Mouse (Mus musculus): ENCODE measurements at regions not wholly inside any gene's neighbourhood (a gene's known extent, or its start where the extent isn't known, plus 50 kb on each side); places are given as distances from the start of the nearest gene placed in this dataset.

DNA sequence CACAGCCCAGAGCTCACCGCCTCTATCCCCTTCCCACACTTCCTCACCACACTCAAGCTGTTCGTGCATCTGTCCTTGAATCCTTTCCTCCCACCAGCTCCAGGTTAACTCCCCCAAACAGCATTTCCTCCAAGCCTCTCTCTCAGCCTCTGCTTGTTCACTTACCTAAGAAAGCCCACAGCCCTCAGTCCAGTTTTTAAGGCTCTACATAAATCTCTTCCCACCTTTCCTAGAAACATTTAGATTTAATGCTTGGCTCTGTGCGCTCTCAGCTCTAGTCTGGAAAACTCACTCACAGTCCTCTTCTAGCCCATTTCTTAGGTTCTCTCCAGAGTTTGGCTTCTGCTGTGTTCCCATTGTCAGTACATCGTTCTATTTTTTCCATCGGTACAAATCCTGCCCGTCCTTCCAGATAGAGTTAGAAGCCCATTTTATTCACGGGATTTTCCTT, 242.9 kb upstream of the Adgrl2 start:
- dilution Hi-C loops (cut with MboI; ENCODE audit: extremely low pct_ligation_motif_present, extremely low pct_unique_long_range_greater_than_20kb, low sequenced_read_pairs), result no loop called here

DNA sequence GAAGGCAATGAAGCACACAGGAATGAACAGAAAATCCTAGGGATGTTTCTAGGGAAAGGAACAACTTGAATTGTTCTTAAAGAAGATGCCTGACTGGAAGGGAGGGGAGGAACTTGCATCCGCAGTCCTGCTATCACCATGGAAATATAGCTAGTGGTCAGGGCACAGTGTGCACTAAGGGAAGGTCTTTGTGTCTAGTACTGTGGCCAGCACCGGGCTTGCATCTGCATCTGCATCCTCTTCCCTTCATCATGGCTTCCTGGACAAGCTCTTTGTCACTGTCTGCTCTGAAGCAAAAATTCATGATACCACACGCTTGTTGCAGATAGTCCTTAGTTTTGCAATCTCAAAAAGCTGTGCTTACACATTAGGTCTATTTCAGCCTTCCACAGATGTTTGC, 241.0 kb upstream of the Adgrl2 start:
- no peak overlapping the region for H3K4me3 ChIP-seq (replicated peaks in 1 of 3; ENCODE audit: low read depth in 2 of 3, low read length in 2 of 3, poor library complexity in 1 of 3)
- in situ Hi-C loops (cut with MboI; ENCODE audit: low pct_ligation_motif_present, low pct_unique_long_range_greater_than_20kb, low sequenced_read_pairs) (no loop called here), dilution Hi-C loops (cut with MboI; ENCODE audit: extremely low pct_ligation_motif_present, extremely low pct_unique_long_range_greater_than_20kb, low sequenced_read_pairs) (no loop called here)
- no peaks in the 10 kb centered on the region for H3K36me3 ChIP-seq (replicated peaks in 1 of 2; ENCODE audit: control insufficient read depth in 1 of 2, insufficient read depth in 1 of 2, low read length in 1 of 2)
- H3K4me2 ChIP-seq (ENCODE audit: insufficient read depth, low read depth, poor library complexity, severe bottlenecking), result no peak overlapping the region
- no peaks in the 10 kb centered on the region for H3K9me3 ChIP-seq (replicated peaks; ENCODE audit: low read length)
- no peak for TF ChIP-seq CHD2 (IDR thresholded peaks at IDR 0.05; ENCODE audit: low read length)
- no peak for TF ChIP-seq BHLHE40 (IDR thresholded peaks at IDR 0.05; ENCODE audit: low read depth, low read length)
- TF ChIP-seq TBP (conservative IDR thresholded peaks at IDR 0.05; ENCODE audit: low read depth, low read length), result no peak
- TF ChIP-seq RCOR1 (conservative IDR thresholded peaks at IDR 0.05; ENCODE audit: low read depth, low read length), result no peak
- TF ChIP-seq ZNF384 (IDR thresholded peaks at IDR 0.05; ENCODE audit: low read depth, low read length), result no peak
- no peak for TF ChIP-seq PAX5 (IDR thresholded peaks at IDR 0.05; ENCODE audit: low read length)
- no peak for TF ChIP-seq MXI1 (IDR thresholded peaks at IDR 0.05; ENCODE audit: low read depth, low read length)
- TF ChIP-seq NRF1 (IDR thresholded peaks at IDR 0.05; ENCODE audit: low read depth, low read length), result no peak
- TF ChIP-seq RAD21 (IDR thresholded peaks at IDR 0.05; ENCODE audit: low read depth, low read length), result no peak
- TF ChIP-seq MAFK (IDR thresholded peaks at IDR 0.05; ENCODE audit: insufficient replicate concordance, low read length), result no peak
- no peak for TF ChIP-seq JUND (conservative IDR thresholded peaks at IDR 0.05; ENCODE audit: low read depth, low read length)
- no peak for TF ChIP-seq KAT2A (IDR thresholded peaks at IDR 0.05; ENCODE audit: insufficient replicate concordance, low read length)
- TF ChIP-seq POLR2A (IDR thresholded peaks at IDR 0.05; ENCODE audit: low read depth, low read length), result no peak
- no peak for TF ChIP-seq JUN (IDR thresholded peaks at IDR 0.05; ENCODE audit: insufficient read depth, low read depth, low read length)
- no peak for TF ChIP-seq SIN3A (IDR thresholded peaks at IDR 0.05; ENCODE audit: low read length)
- no peak for TF ChIP-seq ZMIZ1 (IDR thresholded peaks at IDR 0.05; ENCODE audit: low read depth, low read length)
- TF ChIP-seq CHD1 (IDR thresholded peaks at IDR 0.05; ENCODE audit: low read depth, low read length), result no peak
- TF ChIP-seq USF2 (conservative IDR thresholded peaks at IDR 0.05; ENCODE audit: low read depth, low read length), result no peak
- no peak overlapping the region for H3K27ac ChIP-seq (ENCODE audit: insufficient read depth, low read depth)
- no peaks in the 10 kb centered on the region for H3K79me2 ChIP-seq (replicated peaks; ENCODE audit: control insufficient read depth, extremely low read depth, insufficient read depth, poor library complexity, severe bottlenecking)
- peaks cover 2 to 5% of the 10 kb centered on the region in 2 experiments; a peak in 1 of 4 replicates for H3K4me1 ChIP-seq (ENCODE audit: control insufficient read depth in 1 of 2, insufficient read depth in 2 of 2)
- H3K27me3 ChIP-seq (replicated peaks), result no peaks in the 10 kb centered on the region
- no peak for DNase-seq (ENCODE audit: extremely low read depth)
- no peak overlapping the region for H3K9ac ChIP-seq (ENCODE audit: insufficient read depth, low read depth)

More for the DNA sequence above, 242.9 kb upstream of the Adgrl2 start:
- H3K27ac ChIP-seq (ENCODE audit: insufficient read depth, low read depth), result no peak overlapping the region
- no peak overlapping the region for H3K9ac ChIP-seq (ENCODE audit: insufficient read depth, low read depth)
- peaks cover 2 to 11% of the 10 kb centered on the region in 2 experiments; a peak in 1 of 4 replicates for H3K4me1 ChIP-seq (ENCODE audit: control insufficient read depth in 1 of 2, insufficient read depth in 2 of 2)
- H3K27me3 ChIP-seq (replicated peaks), result no peaks in the 10 kb centered on the region
- no peak overlapping the region for H3K4me3 ChIP-seq (replicated peaks in 1 of 3; ENCODE audit: low read depth in 2 of 3, low read length in 2 of 3, poor library complexity in 1 of 3)
- in situ Hi-C loops (cut with MboI; ENCODE audit: low pct_ligation_motif_present, low pct_unique_long_range_greater_than_20kb, low sequenced_read_pairs), result no loop called here
- H3K79me2 ChIP-seq (replicated peaks; ENCODE audit: control insufficient read depth, extremely low read depth, insufficient read depth, poor library complexity, severe bottlenecking), result no peaks in the 10 kb centered on the region
- no peaks in the 10 kb centered on the region for H3K36me3 ChIP-seq (replicated peaks in 1 of 2; ENCODE audit: control insufficient read depth in 1 of 2, insufficient read depth in 1 of 2, low read length in 1 of 2)
- H3K9me3 ChIP-seq (replicated peaks; ENCODE audit: low read length), result no peaks in the 10 kb centered on the region
- DNase-seq (ENCODE audit: extremely low read depth), result no peak
- no peak overlapping the region for H3K4me2 ChIP-seq (ENCODE audit: insufficient read depth, low read depth, poor library complexity, severe bottlenecking)
- TF ChIP-seq JUND (conservative IDR thresholded peaks at IDR 0.05; ENCODE audit: low read depth, low read length), result no peak
